Mouse (Mus musculus) intestine, postnatal 0 days (tissue): ENCODE results near the gene Pik3c2b. TPM values are rescaled to one million over a fixed set of nuclear protein-coding genes. Genes with fewer than 3 reads are reported as not detected.
A peak's percentile ranks its signal among the peaks of the same experiment; 100 is the strongest.

Experiments
- ATAC-seq: fragments of 200-750 bp; cut with Nextera tagmentation; 2 replicates; pipeline ENCODE4 v1.8.0; 2017; ENCODE audit warnings: mild to moderate bottlenecking, moderate TSS enrichment, moderate library complexity
- H3K27ac ChIP-seq: fragments of 300-500 bp; sonication (generic); 2 replicates; pipeline ENCODE4 v1.5.1; 2014; ENCODE audit warnings: mild to moderate bottlenecking, low read depth, low read length, moderate library complexity
- H3K27me3 ChIP-seq: fragments of 300-500 bp; sonication (generic); replicated peaks from 2 replicates; pipeline ENCODE4 v1.6.1; 2014; ENCODE audit warnings: low read length, mixed read lengths; ENCODE audit not compliant: control insufficient read depth, insufficient read depth
- H3K36me3 ChIP-seq: fragments of 300-500 bp; sonication (generic); 2 replicates; pipeline ENCODE4 v1.6.1; 2014; ENCODE audit warnings: mild to moderate bottlenecking, moderate library complexity; ENCODE audit not compliant: control insufficient read depth, insufficient read depth
- H3K4me1 ChIP-seq: fragments of 300-500 bp; sonication (generic); replicated peaks from 2 replicates; pipeline ENCODE4 v1.6.1; 2014; ENCODE audit warnings: antibody characterized with exemption, low read length, mixed read lengths; ENCODE audit not compliant: control insufficient read depth, insufficient read depth
- H3K4me2 ChIP-seq: fragments of 300-500 bp; sonication (generic); replicated peaks from 2 replicates; pipeline ENCODE4 v1.6.1; 2014; ENCODE audit warnings: low read depth, mild to moderate bottlenecking, moderate library complexity
- H3K4me3 ChIP-seq: fragments of 300-500 bp; sonication (generic); 2 replicates; pipeline ENCODE4 v1.5.1; 2014; ENCODE audit warnings: low read depth, low read length
- H3K9ac ChIP-seq: fragments of 300-500 bp; sonication (generic); 2 replicates; pipeline ENCODE4 v1.6.1; 2014; ENCODE audit warnings: mild to moderate bottlenecking, low read depth, low read length
- H3K9me3 ChIP-seq: fragments of 300-500 bp; sonication (generic); 2 replicates; pipeline ENCODE4 v1.6.1; 2016; ENCODE audit warnings: mixed run types; ENCODE audit not compliant: control insufficient read depth
- CTCF ChIP-seq: sonication (generic); IDR thresholded peaks from 2 replicates; pipeline ENCODE4 v1.5.1; 2016; ENCODE audit warnings: low read depth, mild to moderate bottlenecking, control low read depth, antibody characterized with exemption, moderate library complexity
- WGBS: fragments of 180-500 bp; shearing (Covaris S2); extraction: QIAGEN DNeasy Blood & Tissue Kit; methylation state at CpG from one replicate; pipeline ENCODE4 v1.1.7; 2014; 5-methylcytosine and 5-hydroxymethylcytosine counted together
- polyA plus RNA-seq: library from polyadenylated mRNA; unstranded; fragments of >200 nt; fragmentation: Nextera tagmentation; extraction: Ambion mirVana; gene quantifications from 2 replicates; pipeline ENCODE4 v1.2.1, GENCODE M21; 2015

The Pik3c2b gene
- polyA plus RNA-seq, 1 experiment from 2014 or later: 3.1 TPM

GRCm38 (mm10) chr1:133053034-133053433 is 7.6 kb downstream of the Pik3c2b start:
- 46% methylated on average over 5 of the region's 5 CpGs for WGBS
- Histone ChIP-seq H3K4me2 (no peak overlapping the region), H3K27me3 (no peaks in the 10 kb centered on the region), H3K27ac (no peak overlapping the region), H3K9me3 (no peaks in the 10 kb centered on the region), H3K36me3 (no peaks in the 10 kb centered on the region), H3K9ac (no peak overlapping the region), H3K4me1 (peaks cover 19% of the 10 kb centered on the region), H3K4me3 (no peak overlapping the region)
- no peak for ATAC-seq
- TF ChIP-seq CTCF: no peak

GRCm38 (mm10) chr1:133054326-133054725 is 8.9 kb downstream of the Pik3c2b start:
- Histone ChIP-seq H3K9me3 (no peaks in the 10 kb centered on the region), H3K4me1 (peaks cover 16% of the 10 kb centered on the region), H3K9ac (no peak overlapping the region), H3K4me2 (no peak overlapping the region), H3K27ac (no peak overlapping the region), H3K36me3 (no peaks in the 10 kb centered on the region), H3K27me3 (no peaks in the 10 kb centered on the region), H3K4me3 (no peak overlapping the region)
- 64% methylated on average over 8 of the region's 8 CpGs for WGBS
- no peak for TF ChIP-seq CTCF
- ATAC-seq: no peak

- Histone ChIP-seq H3K9ac (no peak overlapping the region; the same call in 1 of the 2 replicates), H3K4me1 (peaks cover 12% of the 10 kb centered on the region), H3K36me3 (no peaks in the 10 kb centered on the region), H3K9me3 (no peaks in the 10 kb centered on the region), H3K27me3 (no peaks in the 10 kb centered on the region), H3K4me2 (peak overlapping the region; percentile 51), H3K4me3 (no peak overlapping the region), H3K27ac (peak overlapping the region; percentile 92)
- 19% methylated on average over 7 of the region's 7 CpGs for WGBS
- ATAC-seq: peak; percentile 93
- no peak for TF ChIP-seq CTCF
Measured at GRCm38 (mm10) chr1:133057345-133058034, 12.0 kb downstream of the Pik3c2b start.

GRCm38 (mm10) chr1:133059592-133059991 is 14.1 kb downstream of the Pik3c2b start:
- H3K4me2 ChIP-seq: no peak overlapping the region
- no peak overlapping the region for H3K4me3 ChIP-seq
- H3K9me3 ChIP-seq: no peaks in the 10 kb centered on the region
- no peaks in the 10 kb centered on the region for H3K36me3 ChIP-seq
- no peak overlapping the region for H3K27ac ChIP-seq
- H3K9ac ChIP-seq: no peak overlapping the region
- 58% methylated on average over 2 of the region's 2 CpGs for WGBS
- TF ChIP-seq CTCF: no peak
- ATAC-seq: no peak
- peaks cover 6% of the 10 kb centered on the region; the same call in 1 of the 2 replicates for H3K4me1 ChIP-seq
- H3K27me3 ChIP-seq: no peaks in the 10 kb centered on the region

GRCm38 (mm10) chr1:133060681-133061080 is 15.2 kb downstream of the Pik3c2b start:
- ATAC-seq: no peak
- no peak overlapping the region for H3K4me3 ChIP-seq
- H3K4me2 ChIP-seq: no peak overlapping the region
- no peaks in the 10 kb centered on the region for H3K36me3 ChIP-seq
- H3K27ac ChIP-seq: no peak overlapping the region
- no peaks in the 10 kb centered on the region for H3K9me3 ChIP-seq
- no peak for TF ChIP-seq CTCF
- no peaks in the 10 kb centered on the region for H3K27me3 ChIP-seq
- 56% methylated on average over 4 of the region's 4 CpGs for WGBS
- peaks cover 6% of the 10 kb centered on the region; the same call in 1 of the 2 replicates for H3K4me1 ChIP-seq
- no peak overlapping the region for H3K9ac ChIP-seq

- no peak overlapping the region for H3K9ac ChIP-seq
- H3K27ac ChIP-seq: no peak overlapping the region
- TF ChIP-seq CTCF: no peak
- H3K27me3 ChIP-seq: no peaks in the 10 kb centered on the region
- no peak overlapping the region for H3K4me2 ChIP-seq
- no peak overlapping the region for H3K4me3 ChIP-seq
- H3K36me3 ChIP-seq: peaks cover 13% of the 10 kb centered on the region
- 86% methylated on average over 6 of the region's 6 CpGs for WGBS
- H3K4me1 ChIP-seq: no peaks in the 10 kb centered on the region
- no peak for ATAC-seq
- H3K9me3 ChIP-seq: no peaks in the 10 kb centered on the region
Measured at GRCm38 (mm10) chr1:133063164-133063563, 17.7 kb downstream of the Pik3c2b start.
